Mouse (Mus musculus): ENCODE measurements at regions not wholly inside any gene's neighbourhood (a gene's known extent, or its start where the extent isn't known, plus 50 kb on each side); places are given as distances from the start of the nearest gene placed in this dataset.
"Not testable (repeated sequence)": the region's sequence is repeated elsewhere in the genome, so short reads cannot be mapped to it uniquely, and the experiment has no call there.

GRCm38 (mm10) chr1:30588336-30588735 lies 285.4 kb downstream of the Phf3 start:
- H3K4me1 ChIP-seq (ENCODE audit: control insufficient read depth, insufficient read depth, low read length), result no peaks in the 10 kb centered on the region
- no peaks in the 10 kb centered on the region for H3K27me3 ChIP-seq (replicated peaks; ENCODE audit: control insufficient read depth, insufficient read depth, low read length)
- no peak overlapping the region for H3K4me3 ChIP-seq (ENCODE audit: low read length)
- 81% methylated on average over 4 of the region's 4 CpGs for WGBS
- no peaks in the 10 kb centered on the region for H3K36me3 ChIP-seq (ENCODE audit: control insufficient read depth, insufficient read depth, low read length)
- H3K9ac ChIP-seq (ENCODE audit: low read depth, low read length), result no peak overlapping the region
- H3K27ac ChIP-seq (ENCODE audit: low read length), result no peak overlapping the region
- no peak for ATAC-seq
- no peak overlapping the region for H3K4me2 ChIP-seq (ENCODE audit: low read depth, low read length)
- H3K9me3 ChIP-seq (ENCODE audit: control insufficient read depth, low read length), result no peaks in the 10 kb centered on the region

GRCm38 (mm10) chr1:30584806-30585205 lies 288.9 kb downstream of the Phf3 start:
- 3% methylated on average over 4 of the region's 4 CpGs for WGBS
- Histone ChIP-seq H3K4me3 (ENCODE audit: low read length) (no peak overlapping the region), H3K27me3 (replicated peaks; ENCODE audit: control insufficient read depth, insufficient read depth, low read length) (no peaks in the 10 kb centered on the region), H3K4me1 (ENCODE audit: control insufficient read depth, insufficient read depth, low read length) (no peaks in the 10 kb centered on the region), H3K9me3 (ENCODE audit: control insufficient read depth, low read length) (no peaks in the 10 kb centered on the region), H3K4me2 (ENCODE audit: low read depth, low read length) (no peak overlapping the region), H3K27ac (ENCODE audit: low read length) (no peak overlapping the region), H3K36me3 (ENCODE audit: control insufficient read depth, insufficient read depth, low read length) (no peaks in the 10 kb centered on the region), H3K9ac (ENCODE audit: low read depth, low read length) (no peak overlapping the region)
- ATAC-seq, result no peak

- no peak overlapping the region for H3K4me2 ChIP-seq (ENCODE audit: low read depth, low read length)
- no peaks in the 10 kb centered on the region for H3K4me1 ChIP-seq (ENCODE audit: control insufficient read depth, insufficient read depth, low read length)
- no peak overlapping the region for H3K27ac ChIP-seq (ENCODE audit: low read length)
- ATAC-seq, result no peak
- no peak overlapping the region for H3K9ac ChIP-seq (ENCODE audit: low read depth, low read length)
- no peaks in the 10 kb centered on the region for H3K27me3 ChIP-seq (replicated peaks; ENCODE audit: control insufficient read depth, insufficient read depth, low read length)
- no peaks in the 10 kb centered on the region for H3K9me3 ChIP-seq (ENCODE audit: control insufficient read depth, low read length)
- 81% methylated on average over 6 of the region's 6 CpGs for WGBS
- no peak overlapping the region for H3K4me3 ChIP-seq (ENCODE audit: low read length)
- no peaks in the 10 kb centered on the region for H3K36me3 ChIP-seq (ENCODE audit: control insufficient read depth, insufficient read depth, low read length)
Observed at GRCm38 (mm10) chr1:30583860-30584259, 289.9 kb downstream of the Phf3 start.

- Histone ChIP-seq H3K27me3 (replicated peaks; ENCODE audit: control insufficient read depth, insufficient read depth, low read length) (no peaks in the 10 kb centered on the region), H3K9ac (ENCODE audit: low read depth, low read length) (no peak overlapping the region), H3K27ac (ENCODE audit: low read length) (no peak overlapping the region), H3K4me2 (ENCODE audit: low read depth, low read length) (no peak overlapping the region), H3K9me3 (ENCODE audit: control insufficient read depth, low read length) (no peaks in the 10 kb centered on the region), H3K36me3 (ENCODE audit: control insufficient read depth, insufficient read depth, low read length) (no peaks in the 10 kb centered on the region), H3K4me1 (ENCODE audit: control insufficient read depth, insufficient read depth, low read length) (no peaks in the 10 kb centered on the region), H3K4me3 (ENCODE audit: low read length) (no peak overlapping the region)
- ATAC-seq, result no peak
- WGBS, result 84% methylated on average over 6 of the region's 6 CpGs
Observed at GRCm38 (mm10) chr1:30564757-30565156, 309.0 kb downstream of the Phf3 start.

GRCm38 (mm10) chr1:30548761-30549160 lies 325.0 kb downstream of the Phf3 start:
- not testable (repeated sequence) for H3K9me3 ChIP-seq (ENCODE audit: control insufficient read depth, low read length); H3K27me3 ChIP-seq (replicated peaks; ENCODE audit: control insufficient read depth, insufficient read depth, low read length); ATAC-seq; H3K9ac ChIP-seq (ENCODE audit: low read depth, low read length); H3K4me1 ChIP-seq (ENCODE audit: control insufficient read depth, insufficient read depth, low read length); H3K4me3 ChIP-seq (ENCODE audit: low read length); H3K36me3 ChIP-seq (ENCODE audit: control insufficient read depth, insufficient read depth, low read length); H3K27ac ChIP-seq (ENCODE audit: low read length); H3K4me2 ChIP-seq (ENCODE audit: low read depth, low read length)
- WGBS, result 43% methylated on average over 4 of the region's 4 CpGs

- Histone ChIP-seq H3K27ac (ENCODE audit: low read length) (no peak overlapping the region), H3K4me2 (ENCODE audit: low read depth, low read length) (no peak overlapping the region), H3K9ac (ENCODE audit: low read depth, low read length) (no peak overlapping the region), H3K9me3 (ENCODE audit: control insufficient read depth, low read length) (no peaks in the 10 kb centered on the region), H3K36me3 (ENCODE audit: control insufficient read depth, insufficient read depth, low read length) (no peaks in the 10 kb centered on the region), H3K27me3 (replicated peaks; ENCODE audit: control insufficient read depth, insufficient read depth, low read length) (no peaks in the 10 kb centered on the region), H3K4me3 (ENCODE audit: low read length) (no peak overlapping the region), H3K4me1 (ENCODE audit: control insufficient read depth, insufficient read depth, low read length) (no peaks in the 10 kb centered on the region)
- no peak for ATAC-seq
- 89% methylated on average over 13 of the region's 13 CpGs for WGBS
Observed at GRCm38 (mm10) chr1:30540088-30540698, 333.5 kb downstream of the Phf3 start.

GRCm38 (mm10) chr1:30536989-30537975 lies 336.4 kb downstream of the Phf3 start:
- Histone ChIP-seq H3K4me3 (ENCODE audit: low read length) (no peak overlapping the region), H3K27me3 (replicated peaks; ENCODE audit: control insufficient read depth, insufficient read depth, low read length) (no peaks in the 10 kb centered on the region), H3K4me2 (ENCODE audit: low read depth, low read length) (no peak overlapping the region), H3K9me3 (ENCODE audit: control insufficient read depth, low read length) (no peaks in the 10 kb centered on the region), H3K9ac (ENCODE audit: low read depth, low read length) (no peak overlapping the region), H3K27ac (ENCODE audit: low read length) (no peak overlapping the region), H3K36me3 (ENCODE audit: control insufficient read depth, insufficient read depth, low read length) (no peaks in the 10 kb centered on the region), H3K4me1 (ENCODE audit: control insufficient read depth, insufficient read depth, low read length) (no peaks in the 10 kb centered on the region)
- WGBS, result 54% methylated on average over 11 of the region's 11 CpGs
- ATAC-seq, result no peak

GRCm38 (mm10) chr1:30517348-30517747 lies 356.4 kb downstream of the Phf3 start:
- no peak overlapping the region for H3K4me3 ChIP-seq (ENCODE audit: low read length)
- WGBS, result 41% methylated on average over 3 of the region's 3 CpGs
- H3K36me3 ChIP-seq (ENCODE audit: control insufficient read depth, insufficient read depth, low read length), result no peaks in the 10 kb centered on the region
- no peak overlapping the region for H3K9ac ChIP-seq (ENCODE audit: low read depth, low read length)
- H3K9me3 ChIP-seq (ENCODE audit: control insufficient read depth, low read length), result no peaks in the 10 kb centered on the region
- ATAC-seq, result no peak
- no peaks in the 10 kb centered on the region for H3K4me1 ChIP-seq (ENCODE audit: control insufficient read depth, insufficient read depth, low read length)
- no peak overlapping the region for H3K4me2 ChIP-seq (ENCODE audit: low read depth, low read length)
- H3K27ac ChIP-seq (ENCODE audit: low read length), result no peak overlapping the region
- H3K27me3 ChIP-seq (replicated peaks; ENCODE audit: control insufficient read depth, insufficient read depth, low read length), result no peaks in the 10 kb centered on the region

- H3K4me2 ChIP-seq (ENCODE audit: low read depth, low read length), result no peak overlapping the region
- H3K4me1 ChIP-seq (ENCODE audit: control insufficient read depth, insufficient read depth, low read length), result no peaks in the 10 kb centered on the region
- no peak overlapping the region for H3K9ac ChIP-seq (ENCODE audit: low read depth, low read length)
- ATAC-seq, result no peak
- H3K36me3 ChIP-seq (ENCODE audit: control insufficient read depth, insufficient read depth, low read length), result no peaks in the 10 kb centered on the region
- H3K27me3 ChIP-seq (replicated peaks; ENCODE audit: control insufficient read depth, insufficient read depth, low read length), result no peaks in the 10 kb centered on the region
- no peaks in the 10 kb centered on the region for H3K9me3 ChIP-seq (ENCODE audit: control insufficient read depth, low read length)
- no peak overlapping the region for H3K4me3 ChIP-seq (ENCODE audit: low read length)
- WGBS, result 96% methylated on average over 6 of the region's 6 CpGs
- no peak overlapping the region for H3K27ac ChIP-seq (ENCODE audit: low read length)
Observed at GRCm38 (mm10) chr1:30515846-30516245, 357.9 kb downstream of the Phf3 start.
